Mouse (Mus musculus) gastrocnemius, adult 18-20 months (tissue): ENCODE results near the gene Slc25a45. TPM values are rescaled to one million over a fixed set of nuclear protein-coding genes. Genes with fewer than 3 reads are reported as not detected.

ENCODE experiments used
- DNase-seq: peaks from one replicate; pipeline ENCODE4 v3.0.0; 2021; ENCODE audit warnings: low spot score
- total RNA-seq, 2 experiments: library from RNA; stranded (reverse); gene quantifications; 2 replicates each; pipeline ENCODE4 v1.2.3; 2021

Slc25a45 gene
- total RNA-seq, 2 experiments from 2014 or later = 0.59 to 0.90 TPM

DNA sequence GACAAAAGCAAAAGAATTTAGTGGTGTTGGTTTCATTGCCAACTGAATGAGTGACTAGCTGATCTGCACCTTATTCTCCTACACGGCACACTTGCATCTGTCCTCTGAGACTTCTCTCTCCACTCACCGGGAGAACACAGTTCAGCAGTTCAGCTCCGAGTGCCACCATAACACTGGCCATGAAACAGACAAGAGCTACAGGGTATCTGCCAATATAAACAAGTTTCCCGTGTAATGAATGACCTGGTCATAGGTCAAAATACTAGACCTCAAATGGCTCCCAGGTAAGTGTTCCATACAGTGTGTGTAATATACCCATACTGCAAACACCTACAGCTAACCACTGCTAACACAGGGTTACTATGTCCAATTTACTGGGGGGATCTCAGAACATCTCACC, 11.6 kb downstream of the Slc25a45 start:
- DNase-seq = no peak

DNA sequence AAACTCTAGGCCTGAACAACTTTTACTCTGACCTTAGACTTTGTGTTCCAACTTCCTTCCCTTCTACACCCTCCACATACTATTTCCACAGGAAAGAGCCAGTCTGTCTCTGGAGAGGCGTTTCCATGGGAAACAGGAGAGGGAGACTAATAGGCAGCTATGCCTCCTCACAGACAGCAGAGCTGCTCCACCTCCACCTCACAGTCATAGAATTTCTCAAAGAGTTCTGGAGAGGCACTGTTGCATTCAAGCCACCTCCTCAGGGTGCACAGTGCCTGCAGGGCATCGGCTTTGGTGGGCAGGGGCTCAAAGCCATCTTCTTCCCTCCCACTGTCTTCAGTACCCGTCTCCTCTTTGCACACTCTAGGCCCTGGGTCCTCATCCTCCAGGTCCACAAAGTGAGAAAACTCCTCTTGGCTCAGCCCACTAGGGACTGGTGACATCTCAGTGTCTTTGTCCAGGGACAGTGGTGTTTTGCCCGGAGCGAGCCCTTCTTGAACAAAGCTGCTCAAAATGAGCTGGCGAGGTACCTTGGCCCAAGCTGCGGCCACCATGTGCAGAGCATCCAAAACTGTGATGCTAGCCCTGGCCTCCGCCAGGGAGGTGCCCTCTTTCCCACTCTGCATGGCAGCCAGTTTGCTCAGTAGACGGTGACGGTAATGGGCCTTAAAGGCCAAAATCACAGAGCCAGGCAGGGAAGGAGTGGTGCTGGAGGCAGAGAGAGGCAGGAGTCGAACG, 14.1 kb downstream of the Slc25a45 start:
- no peak for DNase-seq

DNA sequence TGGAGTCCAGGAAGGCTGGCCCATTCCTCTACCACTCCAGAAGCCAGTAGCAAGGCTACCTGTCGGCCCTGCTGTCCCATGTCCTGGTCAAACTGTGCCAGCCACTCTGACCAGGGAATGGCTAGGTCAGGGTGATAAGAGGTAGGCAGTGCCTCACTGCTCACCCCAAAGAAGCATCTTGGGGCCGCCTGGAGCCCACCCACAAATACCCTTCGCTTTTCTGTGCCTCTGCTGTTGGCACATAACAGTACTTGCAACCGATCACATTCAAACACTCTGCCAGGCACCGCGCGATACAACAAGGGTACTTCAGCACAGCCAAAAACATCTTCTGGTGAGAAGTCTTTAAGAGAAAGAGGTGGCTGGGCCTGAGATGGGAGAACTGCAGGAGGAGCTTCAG, 14.7 kb downstream of the Slc25a45 start:
- DNase-seq = no peak

DNA sequence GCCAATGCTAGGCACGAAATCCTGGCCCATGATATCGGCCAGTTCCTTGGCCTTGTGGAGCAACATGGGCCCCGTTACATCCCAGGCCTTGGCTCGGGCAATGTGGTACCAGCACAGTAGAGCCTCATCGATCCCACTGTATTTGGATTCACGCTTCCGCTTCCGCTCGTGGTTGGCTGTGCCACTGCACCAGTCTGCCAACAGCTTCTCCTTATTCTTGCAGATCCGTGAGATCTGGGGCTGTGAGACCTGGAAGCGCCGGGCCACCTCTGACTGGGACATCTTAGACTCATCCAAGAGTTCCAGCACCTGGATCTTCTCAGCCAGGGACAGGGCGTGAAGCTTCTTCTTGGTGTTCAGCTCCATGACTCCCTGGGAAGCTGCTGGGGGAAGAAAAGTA, 15.1 kb downstream of the Slc25a45 start:
- DNase-seq = no peak

DNA sequence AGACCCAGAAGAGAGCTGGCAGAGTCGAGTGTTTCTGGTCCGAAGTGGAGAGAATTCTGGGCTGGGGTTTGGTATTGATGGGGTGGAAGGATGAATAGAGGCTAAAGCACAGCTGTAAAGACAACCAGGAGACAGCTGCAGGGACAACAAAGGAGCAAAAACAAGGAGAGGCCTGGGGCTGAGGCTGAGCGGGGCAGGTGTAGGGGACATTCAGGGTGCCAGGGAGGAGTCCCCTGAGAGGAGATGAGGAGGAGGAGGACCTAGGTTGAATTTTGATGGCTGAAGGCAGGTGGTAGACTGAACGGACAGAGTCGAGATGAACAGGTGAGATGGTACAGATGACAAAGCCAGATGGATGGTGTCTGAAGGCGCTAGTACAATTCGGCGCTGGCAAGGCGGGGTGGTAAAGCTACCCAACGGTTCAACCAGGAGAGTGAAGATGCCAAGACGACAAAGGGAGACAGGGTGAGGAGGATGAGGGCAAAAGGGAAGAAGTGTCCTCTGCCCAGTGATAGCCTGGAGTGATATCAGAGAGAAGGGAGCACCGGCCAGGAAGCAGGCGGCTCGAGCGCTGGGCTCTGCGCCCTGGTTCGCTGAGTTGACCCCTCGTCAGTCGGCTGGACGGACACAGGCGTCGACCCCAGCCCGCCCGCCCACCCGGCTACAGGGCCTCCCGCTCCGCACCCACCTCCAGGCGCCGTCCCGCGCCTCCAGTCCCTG, 15.8 kb downstream of the Slc25a45 start:
- DNase-seq = no peak

DNA sequence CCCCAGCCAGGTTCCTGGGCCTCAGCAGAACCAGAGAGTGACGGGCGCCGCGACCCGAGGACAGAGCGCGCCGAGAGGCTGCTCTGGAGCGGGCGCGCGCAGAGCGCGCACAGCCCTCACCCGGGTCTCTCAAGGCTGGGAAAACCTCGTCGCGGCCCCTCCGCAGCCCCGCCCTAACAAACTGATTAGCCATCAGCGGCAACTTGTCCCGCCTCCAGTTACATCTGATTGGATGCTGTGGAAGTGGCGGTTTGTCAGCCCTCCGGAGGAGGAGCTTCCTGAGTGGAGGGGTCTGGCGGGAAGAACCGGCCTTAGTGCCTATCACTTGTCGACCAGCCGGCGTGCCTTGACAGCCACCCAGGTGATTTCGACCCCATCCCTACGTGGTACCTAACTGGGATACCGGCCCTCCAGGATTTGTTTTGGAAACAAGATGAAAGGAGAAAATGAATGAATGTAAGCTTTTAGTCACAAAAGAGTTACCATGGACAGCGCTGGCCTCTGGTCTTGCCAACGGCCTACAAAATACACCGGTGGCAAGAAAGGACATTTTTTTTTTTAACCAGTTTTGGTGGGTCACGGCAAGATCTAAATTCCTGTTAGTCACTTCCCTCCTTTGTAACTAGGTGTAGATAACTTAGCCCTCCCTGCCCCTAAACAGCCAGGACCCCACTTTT, 16.5 kb downstream of the Slc25a45 start, which contains the start of gene Tigd3:
Tigd3 (minus strand) TSS at position 148 of the 677 bp plus-strand sequence.
- DNase-seq = peak; percentile 94

DNA sequence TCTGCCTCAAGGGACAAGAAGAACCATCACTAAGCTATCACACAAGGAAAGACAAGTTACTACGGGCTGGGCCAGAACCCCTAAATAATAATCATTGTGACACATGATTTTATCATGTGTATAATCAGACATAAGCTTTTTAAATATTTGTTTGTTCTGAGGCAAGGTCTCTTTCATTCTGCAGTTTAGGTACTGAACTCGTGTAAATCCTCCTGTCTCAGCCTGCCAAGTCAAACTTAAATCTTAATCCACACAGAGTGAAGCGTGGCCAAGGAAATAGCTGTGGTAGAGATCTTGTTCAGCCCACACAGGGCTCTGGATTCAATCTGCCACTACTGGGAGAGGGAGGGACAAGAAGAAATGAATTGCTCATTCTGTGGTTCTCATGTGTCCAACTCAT, 29.7 kb downstream of the Slc25a45 start:
- no peak for DNase-seq

DNA sequence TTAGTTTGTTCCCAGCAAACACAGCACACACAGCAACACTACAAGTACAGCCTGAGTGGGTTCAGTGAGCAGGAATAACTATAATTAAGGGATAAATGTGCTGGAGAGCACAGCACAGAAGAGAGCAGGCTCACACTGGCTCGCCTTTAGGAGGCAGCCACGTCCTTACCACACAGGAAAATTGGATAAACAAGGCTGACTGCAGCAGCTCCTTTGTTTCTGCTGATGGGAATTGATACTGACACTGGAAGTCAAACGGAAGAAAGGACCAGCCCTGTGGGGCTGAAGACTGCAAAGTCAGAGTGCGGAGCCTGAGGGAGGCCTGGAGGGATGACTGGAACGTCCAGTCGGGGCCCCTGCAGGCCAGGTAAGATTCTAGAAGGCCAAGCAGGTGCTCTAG, 32.6 kb downstream of the Slc25a45 start:
- DNase-seq = no peak

DNA sequence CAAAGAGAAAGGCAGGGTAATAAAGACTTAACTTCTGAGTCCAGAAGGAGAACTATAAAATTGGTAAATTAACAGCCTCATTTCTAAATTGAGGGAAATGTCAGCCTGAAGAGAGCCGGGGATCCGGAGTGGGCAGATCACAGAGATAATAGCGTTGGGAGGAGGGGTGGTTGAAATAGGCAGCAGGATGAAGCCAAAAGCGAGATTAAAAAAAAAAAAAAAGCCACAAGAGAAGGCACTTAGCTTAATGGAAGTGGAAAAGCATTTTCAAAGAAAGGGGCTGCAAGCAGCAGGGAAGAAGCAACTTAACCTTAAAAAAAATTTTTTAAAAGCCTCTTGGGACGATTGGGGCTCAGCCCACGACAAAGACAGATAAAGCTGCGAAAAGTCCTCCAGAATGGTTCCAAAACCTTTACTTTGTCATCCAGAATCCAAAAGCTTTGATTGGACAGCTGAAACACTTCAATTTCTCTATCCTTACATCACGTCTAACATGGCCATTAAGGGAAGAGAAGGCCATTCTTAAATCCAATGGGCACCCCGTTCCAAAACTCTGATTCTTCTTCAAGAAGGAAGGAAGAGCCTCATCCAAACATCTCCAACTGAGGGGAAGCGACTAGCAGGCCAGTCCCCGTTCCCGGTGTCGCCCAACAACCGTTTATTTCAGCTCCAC, 34.0 kb downstream of the Slc25a45 start:
- no peak for DNase-seq

DNA sequence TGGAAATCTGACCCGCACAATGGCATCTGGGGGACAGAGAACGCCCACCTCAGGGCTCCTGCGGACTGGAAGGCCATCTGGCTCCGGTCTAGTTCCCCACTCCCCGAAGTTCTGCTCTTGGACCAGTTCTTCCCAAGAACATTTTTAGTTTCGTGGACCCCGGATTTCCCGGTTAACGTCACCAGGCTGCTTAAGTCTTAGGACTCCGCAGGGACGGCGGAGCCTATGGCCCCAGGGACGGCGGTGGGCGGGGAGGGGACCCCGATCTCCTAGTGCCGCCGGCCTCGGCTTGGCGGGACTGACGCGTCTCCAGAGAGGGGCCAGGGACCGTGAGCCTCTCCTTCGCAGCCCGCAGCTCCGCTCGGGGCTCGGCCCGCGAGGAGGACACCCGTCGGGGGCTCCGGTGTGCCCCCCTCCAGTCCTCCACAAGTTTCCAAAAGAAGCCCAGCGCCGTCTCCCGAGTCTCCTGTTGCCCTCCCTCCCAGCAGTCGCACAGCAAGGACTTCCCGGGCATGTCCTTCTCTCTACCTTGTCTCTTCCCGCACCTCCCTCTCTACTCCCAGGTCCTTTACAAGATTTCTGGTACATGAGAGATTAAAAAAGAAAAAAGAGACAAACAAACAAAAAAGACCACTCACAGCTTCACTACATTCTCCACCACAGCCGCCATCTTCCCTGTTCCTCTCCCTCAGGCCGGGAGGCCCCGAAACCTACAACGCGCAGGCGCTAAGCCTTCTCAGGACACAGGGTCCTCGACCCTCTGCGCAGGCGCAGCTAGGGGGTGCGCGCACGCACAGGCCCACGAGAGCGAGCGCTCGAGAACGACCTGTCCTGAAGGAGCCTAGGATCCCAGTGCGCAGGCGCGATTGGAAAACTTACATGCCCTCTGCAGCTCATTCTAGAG, 34.7 kb downstream of the Slc25a45 start:
- peak; percentile 98 for DNase-seq

DNA sequence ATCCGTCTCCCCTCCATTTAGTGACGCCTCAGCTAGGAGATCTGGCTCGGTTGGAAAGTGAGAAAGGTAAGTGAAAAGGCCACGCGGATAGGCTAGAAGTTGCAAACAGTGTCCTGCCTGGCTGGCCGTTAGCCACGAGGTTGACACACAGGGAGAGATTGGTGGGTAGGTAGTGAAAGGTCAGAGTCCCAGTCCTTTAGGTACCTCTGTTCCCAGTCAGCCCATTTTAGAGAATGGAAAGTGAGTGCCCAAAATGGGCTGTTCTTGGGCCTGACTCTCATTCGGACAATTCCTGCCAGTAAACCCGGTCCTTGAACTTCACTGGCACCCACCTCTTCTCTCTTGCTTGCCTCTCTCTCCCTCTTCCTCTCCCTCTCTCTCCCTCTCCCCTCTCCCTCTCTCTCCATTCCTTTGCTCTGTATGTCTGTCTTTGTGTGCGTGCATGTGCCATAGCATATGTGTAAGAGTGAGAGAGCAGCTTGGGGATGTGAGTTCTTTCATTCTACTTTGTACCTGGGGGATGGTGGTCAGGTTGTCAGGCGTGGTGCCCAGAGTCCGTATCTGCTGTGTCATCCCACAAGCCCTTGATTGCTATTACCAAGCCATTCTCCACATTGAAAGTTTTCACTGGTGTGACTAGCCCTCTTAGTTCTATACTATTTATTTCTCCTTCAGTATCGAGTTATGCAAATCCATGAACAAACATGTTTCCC, 35.6 kb downstream of the Slc25a45 start, which contains the start of gene Dpf2:
Dpf2 (minus strand) TSS at position 4 of the 713 bp plus-strand sequence.
- DNase-seq = no peak

DNA sequence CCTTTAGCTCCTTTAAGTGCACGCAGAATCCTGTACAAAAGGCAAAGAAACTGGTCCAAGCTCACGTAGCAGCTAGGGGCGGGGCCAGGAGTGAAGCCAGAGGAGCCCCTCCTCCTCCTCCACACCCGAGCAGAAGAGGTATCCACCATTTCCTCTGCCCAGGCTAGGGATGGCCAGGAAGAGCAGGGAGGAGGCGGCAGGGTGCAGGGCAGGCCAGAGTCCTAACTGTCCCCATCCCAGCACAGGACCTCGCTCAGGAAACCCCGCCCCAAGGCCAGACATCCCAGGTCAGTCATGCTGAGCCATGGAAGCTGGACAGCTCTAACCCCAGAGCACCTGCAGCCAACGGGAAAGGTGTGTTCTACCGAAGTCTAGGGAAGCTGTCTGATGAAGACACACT, 44.1 kb downstream of the Slc25a45 start:
- no peak for DNase-seq

DNA sequence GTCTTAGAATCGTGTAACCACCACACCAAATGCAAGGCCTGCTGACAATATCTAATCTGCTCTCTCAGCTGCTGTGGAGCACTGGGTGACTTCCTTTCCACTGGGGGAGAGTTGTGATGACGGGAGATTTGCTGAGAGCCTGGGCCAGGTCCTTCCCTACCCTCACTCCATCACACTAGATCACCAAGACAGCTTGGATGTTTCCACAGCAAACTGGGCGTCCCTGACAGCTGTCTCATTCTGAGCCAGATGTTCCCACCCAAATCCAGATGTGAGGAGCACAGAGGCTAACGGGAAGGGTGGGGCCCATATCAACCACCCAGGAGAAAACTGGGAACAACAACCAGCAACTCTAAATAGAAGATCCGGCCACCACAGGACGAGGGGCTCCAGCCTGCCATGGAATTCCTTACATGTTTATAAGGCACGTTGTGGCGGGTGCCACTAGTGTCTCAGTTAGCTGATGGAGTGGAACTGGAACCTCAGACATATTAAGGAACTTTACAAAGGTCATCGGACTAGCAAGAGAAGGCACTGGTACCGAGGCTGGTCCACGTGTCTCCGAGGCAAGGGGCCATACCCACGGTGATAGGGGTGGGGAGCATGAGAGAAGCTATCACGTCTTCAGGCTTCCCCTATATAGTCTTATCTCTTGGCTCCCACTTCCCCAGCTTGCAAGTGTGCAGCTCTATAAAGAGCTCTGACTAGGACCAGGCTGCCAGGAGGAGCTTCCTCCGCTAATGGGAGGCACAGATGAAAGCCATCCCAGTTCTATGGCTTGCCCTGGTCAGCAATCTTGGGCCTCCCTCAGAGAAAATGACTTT, 44.7 kb downstream of the Slc25a45 start:
- peak; percentile 68 for DNase-seq

DNA sequence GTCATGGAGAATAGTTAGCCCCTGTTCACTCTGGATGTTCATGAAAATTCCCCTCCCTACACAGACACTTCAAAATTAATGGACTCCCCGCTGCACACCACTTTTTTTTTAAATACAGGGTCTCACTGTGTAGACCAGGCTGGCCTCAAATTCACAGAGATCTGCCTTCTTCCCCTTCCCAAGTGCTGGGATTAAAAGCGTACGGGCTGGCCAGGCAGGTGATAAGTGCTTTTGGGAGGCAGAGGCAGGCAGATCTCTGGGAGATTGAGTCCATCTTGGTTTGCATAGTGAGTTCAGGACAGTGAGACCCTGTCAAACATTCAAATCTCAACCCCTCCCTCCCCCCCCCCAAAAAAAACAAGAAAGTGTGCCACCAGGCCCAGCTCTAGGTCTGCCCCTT, 45.4 kb downstream of the Slc25a45 start:
- no peak for DNase-seq

DNA sequence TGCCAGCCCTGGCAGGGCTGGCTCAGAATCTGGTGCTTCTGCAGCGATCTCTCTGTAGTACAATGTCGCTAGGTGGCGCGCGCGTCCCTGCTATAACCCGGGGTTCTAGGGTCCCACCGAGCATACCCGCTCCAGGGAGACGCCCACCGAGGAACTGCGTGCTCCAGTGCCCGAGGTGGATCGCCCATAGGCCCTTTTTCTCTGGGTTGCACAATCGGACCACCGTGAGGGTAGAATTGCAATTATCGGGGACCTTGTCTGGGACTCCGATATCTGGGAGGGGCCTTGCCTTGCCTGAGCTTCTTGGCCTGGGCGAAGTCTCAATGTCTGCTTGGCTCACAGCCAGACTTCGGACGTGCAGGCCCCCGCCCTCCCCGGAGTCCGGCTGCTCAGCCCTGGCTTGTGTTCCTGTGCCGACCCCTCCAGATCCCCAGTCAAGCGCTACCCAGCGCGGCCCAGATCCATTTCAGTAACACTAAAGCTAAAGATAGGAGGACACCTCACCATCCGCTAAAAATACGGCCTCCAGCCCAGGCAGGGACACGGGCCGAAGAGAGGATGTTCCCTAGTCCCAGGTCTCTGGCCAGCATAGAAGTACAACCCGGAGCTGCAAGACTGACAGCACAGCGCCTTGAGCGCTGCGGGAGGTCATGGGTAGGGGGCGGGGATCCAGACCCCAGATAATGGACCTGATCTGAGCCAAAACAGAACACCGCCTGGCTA, 46.5 kb downstream of the Slc25a45 start:
- peak; percentile 93 for DNase-seq

DNA sequence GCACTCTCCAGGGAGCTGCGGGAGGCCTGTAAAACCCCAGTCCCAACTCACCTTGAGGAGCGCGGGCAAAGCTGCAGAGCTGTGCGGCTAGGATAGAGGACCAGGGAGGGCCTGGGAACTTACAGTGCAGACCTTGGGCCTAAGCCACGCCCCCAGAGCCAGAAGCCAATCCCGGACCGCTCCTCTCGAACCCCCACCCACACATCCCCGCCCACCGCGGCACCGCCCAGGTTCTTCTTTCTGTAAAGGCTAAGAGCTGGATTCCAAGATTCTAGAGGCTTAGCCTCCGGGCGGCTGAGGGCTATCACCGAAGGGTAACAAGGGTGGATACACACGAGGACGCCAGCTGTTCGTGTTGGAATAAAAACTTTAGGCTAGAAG, 47.1 kb downstream of the Slc25a45 start, which contains the start of gene Cdc42ep2:
Cdc42ep2 (minus strand) TSS at position 104 of the 381 bp plus-strand sequence.
- DNase-seq = peak; percentile 97

DNA sequence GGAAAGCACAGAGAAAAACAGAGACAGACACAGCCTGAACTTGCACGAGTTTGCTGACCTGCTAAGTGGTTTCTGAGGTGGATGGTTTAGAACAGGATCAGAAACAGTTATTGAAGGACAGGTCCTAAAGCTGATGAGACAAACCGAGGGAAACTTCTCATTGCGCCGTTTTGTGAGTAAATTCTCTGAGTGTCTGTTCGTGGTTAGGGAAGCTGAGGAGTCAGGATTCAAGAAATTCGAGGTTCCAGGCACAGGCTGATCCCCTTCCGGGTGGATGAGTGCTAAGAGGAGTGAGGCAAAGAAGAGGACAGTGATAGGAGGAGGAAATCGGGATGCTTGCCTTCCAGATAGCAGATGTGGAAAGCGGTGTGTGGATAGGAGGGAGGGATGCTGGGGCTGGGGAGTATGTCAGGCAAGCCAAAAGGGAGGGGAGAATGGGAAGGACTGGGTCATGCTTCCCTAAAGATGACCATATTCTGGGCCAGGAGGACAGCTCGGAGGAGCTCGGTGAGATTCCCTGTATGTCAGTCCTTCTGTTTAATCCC, 47.8 kb downstream of the Slc25a45 start:
- DNase-seq = no peak

DNA sequence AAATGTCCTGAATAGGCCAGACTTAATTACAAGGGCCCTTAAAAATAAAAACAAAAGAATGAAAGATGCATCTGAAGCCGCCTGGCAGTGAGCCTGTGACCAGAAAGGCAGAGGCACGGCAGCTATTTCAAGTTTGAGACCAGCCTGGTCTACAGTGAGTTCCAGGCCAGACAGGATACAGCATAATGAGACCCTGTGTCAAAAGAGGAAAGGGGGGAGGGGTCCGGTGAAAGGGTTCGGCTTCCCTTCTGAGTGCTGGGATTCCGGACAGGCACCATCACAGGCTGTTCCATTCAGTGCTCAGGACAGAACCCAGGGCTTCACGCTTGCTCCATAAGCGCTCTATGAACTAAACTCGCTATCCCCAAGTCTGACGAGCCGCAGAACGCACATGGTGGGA, 49.4 kb downstream of the Slc25a45 start:
- DNase-seq = no peak
